27 mouse cellular contexts compared by ENCODE assay signal in the genomic region with DNA sequence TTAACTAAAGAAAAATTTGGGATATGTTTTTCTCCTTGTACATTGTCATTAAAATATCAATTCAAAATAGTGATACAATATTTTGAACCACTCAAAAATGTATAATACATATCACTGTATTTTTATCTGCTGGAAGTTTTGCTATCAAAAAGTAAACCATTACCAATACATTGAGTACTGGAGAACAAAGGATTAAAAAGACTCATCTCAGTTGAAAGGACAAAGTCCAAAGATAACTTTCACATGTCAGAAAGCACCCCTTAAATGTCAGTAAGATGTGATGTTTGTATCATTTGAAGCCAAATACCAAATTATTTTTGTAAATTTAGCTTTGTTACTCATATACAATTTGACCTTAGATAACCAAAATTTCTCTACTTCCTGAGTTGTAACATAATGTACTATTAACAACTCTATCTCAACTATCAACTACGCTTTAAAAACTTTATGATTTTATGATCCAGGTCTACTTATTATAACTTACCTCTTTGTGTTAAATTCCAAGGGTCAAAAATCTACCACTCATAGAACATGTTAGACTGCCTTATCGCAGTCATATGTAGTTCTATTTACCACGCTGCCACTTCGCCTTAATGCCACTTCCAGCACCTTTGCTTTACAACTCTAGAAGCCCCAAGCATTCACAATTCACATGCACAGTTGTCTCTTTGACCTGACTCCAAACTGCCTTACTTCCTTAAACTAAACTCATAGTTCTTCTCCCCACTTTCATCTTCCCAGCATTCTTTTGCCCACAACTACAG. TPM values are rescaled to one million over a fixed set of nuclear protein-coding genes. Genes with fewer than 3 reads are reported as not detected.
DNase-seq lines count a peak whose midpoint lies in the region; ATAC-seq and TF ChIP-seq lines count a peak whose summit lies in the region.
"Had no signal": no experiment of that assay in that cellular context is flagged by ENCODE, and none has a peak within 500 bp of the region (broad histone marks: within the 10 kb centered on the region; RNA-seq: fewer than 3 reads in every experiment).

No protein-coding gene starts in this region.

- no peak overlapping the region for H3K4me3 ChIP-seq in intestine, embryonic 15.5 days (replicated peaks)
- no peak overlapping the region for H3K4me3 ChIP-seq in intestine, embryonic 16.5 days (ENCODE audit: low read length)
- no peak overlapping the region for H3K4me3 ChIP-seq in intestine, postnatal 0 days (ENCODE audit: low read depth, low read length)
- no peak overlapping the region for H3K4me3 ChIP-seq in small intestine, adult 2 months (ENCODE audit: low read depth, low read length)

- no peaks in the 10 kb centered on the region for H3K9me3 ChIP-seq in intestine, embryonic 15.5 days
- H3K9me3 ChIP-seq in intestine, embryonic 16.5 days (ENCODE audit: control insufficient read depth, low read length): no peaks in the 10 kb centered on the region
- no peaks in the 10 kb centered on the region for H3K9me3 ChIP-seq in intestine, postnatal 0 days (ENCODE audit: control insufficient read depth)
- H3K9me3 ChIP-seq: G1E had no signal

- H3K9ac ChIP-seq in intestine, embryonic 15.5 days: no peak overlapping the region
- no peak overlapping the region for H3K9ac ChIP-seq in intestine, embryonic 16.5 days (ENCODE audit: low read depth, low read length)
- H3K9ac ChIP-seq in intestine, postnatal 0 days (ENCODE audit: low read depth, low read length): no peak overlapping the region

- 67% methylated on average over 4 of the region's 4 CpGs for WGBS in intestine, embryonic 15.5 days
- 64% methylated on average over 4 of the region's 4 CpGs for WGBS in intestine, embryonic 16.5 days
- 43% methylated on average over 4 of the region's 4 CpGs for WGBS in intestine, postnatal 0 days
- 33% methylated on average over 4 of the region's 4 CpGs for WGBS in small intestine, adult 2 months

- ATAC-seq in intestine, embryonic 15.5 days: peak; percentile 94
- ATAC-seq in intestine, embryonic 16.5 days: peak; percentile 98
- peak; percentile 97 for ATAC-seq in intestine, postnatal 0 days
- no peak for ATAC-seq in monocyte, adult 5-6 weeks (replicated peaks; ENCODE audit: insufficient number of reproducible peaks, low FRiP score, low TSS enrichment, poor library complexity, severe bottlenecking)
- ATAC-seq: activated CD4-positive, CD25-positive, alpha-beta regulatory T cell, adult 4 months; CD4-positive, CD25-positive, alpha-beta regulatory T cell, adult 4 months; Patski had no signal

- H3K4me2 ChIP-seq in intestine, embryonic 15.5 days (replicated peaks): no peak overlapping the region
- H3K4me2 ChIP-seq in intestine, embryonic 16.5 days (ENCODE audit: low read depth, low read length): no peak overlapping the region
- H3K4me2 ChIP-seq in intestine, postnatal 0 days (replicated peaks; ENCODE audit: low read depth): no peak overlapping the region

- TF ChIP-seq CTCF in intestine, postnatal 0 days (IDR thresholded peaks at IDR 0.05; ENCODE audit: low read depth): no peak
- TF ChIP-seq CTCF in small intestine, adult 2 months (IDR thresholded peaks at IDR 0.05; ENCODE audit: extremely low read depth, insufficient read length, insufficient replicate concordance, low read depth, low read length): no peak

- no peaks in the 10 kb centered on the region for H3K36me3 ChIP-seq in intestine, embryonic 15.5 days
- no peaks in the 10 kb centered on the region for H3K36me3 ChIP-seq in intestine, embryonic 16.5 days (ENCODE audit: control insufficient read depth, insufficient read depth, low read length)
- H3K36me3 ChIP-seq in intestine, postnatal 0 days (ENCODE audit: control insufficient read depth, insufficient read depth): no peaks in the 10 kb centered on the region
- H3K36me3 ChIP-seq in small intestine, adult 2 months (ENCODE audit: control insufficient read depth, insufficient read depth, low read length): no peaks in the 10 kb centered on the region
- H3K36me3 ChIP-seq: G1E had no signal

- no peaks in the 10 kb centered on the region for H3K4me1 ChIP-seq in intestine, embryonic 15.5 days (replicated peaks)
- no peaks in the 10 kb centered on the region for H3K4me1 ChIP-seq in intestine, embryonic 16.5 days (ENCODE audit: control insufficient read depth, insufficient read depth, low read length)
- H3K4me1 ChIP-seq in intestine, postnatal 0 days (replicated peaks; ENCODE audit: control insufficient read depth, insufficient read depth, low read length): no peaks in the 10 kb centered on the region
- H3K4me1 ChIP-seq in small intestine, adult 2 months (ENCODE audit: control insufficient read depth, insufficient read depth, insufficient read length, low read length): no peaks in the 10 kb centered on the region

- H3K27me3 ChIP-seq in intestine, embryonic 15.5 days (replicated peaks): no peaks in the 10 kb centered on the region
- no peaks in the 10 kb centered on the region for H3K27me3 ChIP-seq in intestine, embryonic 16.5 days (replicated peaks; ENCODE audit: control insufficient read depth, insufficient read depth, low read length)
- no peaks in the 10 kb centered on the region for H3K27me3 ChIP-seq in intestine, postnatal 0 days (replicated peaks; ENCODE audit: control insufficient read depth, insufficient read depth, low read length)
- H3K27me3 ChIP-seq in small intestine, adult 2 months (ENCODE audit: control insufficient read depth, insufficient read depth, low read length): no peaks in the 10 kb centered on the region
- H3K27me3 ChIP-seq: CH12.LX, Patski had no signal

- H3K27ac ChIP-seq in intestine, embryonic 15.5 days: no peak overlapping the region
- H3K27ac ChIP-seq in intestine, embryonic 16.5 days (ENCODE audit: low read length): no peak overlapping the region; the same call in 1 of the 2 replicates
- H3K27ac ChIP-seq in intestine, postnatal 0 days (ENCODE audit: low read depth, low read length): no peak overlapping the region
- H3K27ac ChIP-seq in small intestine, adult 2 months (ENCODE audit: insufficient read depth, low read depth, low read length): peak overlapping the region; percentile 96

- no peak for TF ChIP-seq POLR2A in small intestine, adult 2 months (IDR thresholded peaks at IDR 0.05; ENCODE audit: low read depth, low read length)

- DNase-seq in left cerebral cortex, adult 8-10 months (ENCODE audit: low spot score in 2 of 2): no peak
- no peak for DNase-seq in thymus, postnatal 0 days (ENCODE audit: low spot score)
- no peak for DNase-seq in MN1 (ENCODE audit: low spot score)
- DNase-seq: adrenal gland, adult 2 months; adrenal gland, adult 8-10 months; adrenal gland, postnatal 10 days; adrenal gland, postnatal 14 days; adrenal gland, postnatal 25 days; adrenal gland, postnatal 36 days; B cell, adult 2 months; cerebellum, adult 11 months; cerebellum, adult 11-12 months; cerebellum, adult 18-20 months had no signal

RNA-seq across cellular contexts. Expression of gene Sis, which starts 35.5 kb away (rescaled TPM):
- 0.73 TPM in 2 replicates for polyA plus RNA-seq in intestine, embryonic 15.5 days (2015; fragmentation: Nextera tagmentation; extraction: Ambion mirVana)
- polyA plus RNA-seq in intestine, embryonic 16.5 days (2015; fragmentation: Nextera tagmentation; extraction: Ambion mirVana): 0.71 and 1.1 TPM in 2 replicates
- polyA plus RNA-seq in intestine, postnatal 0 days (2015; fragmentation: Nextera tagmentation; extraction: Ambion mirVana): 2.8 and 3.1 TPM in 2 replicates
- 13.7 and 69.5 TPM in 2 replicates for polyA plus RNA-seq in small intestine, adult 2 months (2012; rRNA removed)
- not detected in 3 replicates for total RNA-seq in monocyte, adult 5-6 weeks (2017)
- total RNA-seq in left cerebral cortex, adult 8-10 months (2022): under 1 TPM in 2 of 4 experiments, not detected in 2; 0.06 to 0.07 TPM
- polyA plus RNA-seq in thymus, postnatal 0 days (2015; fragmentation: Nextera tagmentation; extraction: Ambion mirVana): 0.14 and 0.15 TPM in 2 replicates
- total RNA-seq: adrenal gland, adult 18-20 months; adrenal gland, adult 2 months; adrenal gland, adult 8-10 months; adrenal gland, postnatal 10 days; adrenal gland, postnatal 14 days; adrenal gland, postnatal 25 days; adrenal gland, postnatal 36 days; ES-E14; MEL had no signal
- polyA plus RNA-seq: activated CD4-positive, CD25-positive, alpha-beta regulatory T cell, adult 4 months; adrenal gland, adult 2 months; C2C12; Patski had no signal

RNA-seq across cellular contexts. Expression of gene Slitrk3, which starts 54.5 kb away (rescaled TPM):
- 0.68 and 0.87 TPM in 2 replicates for polyA plus RNA-seq in intestine, embryonic 15.5 days (2015; fragmentation: Nextera tagmentation; extraction: Ambion mirVana)
- polyA plus RNA-seq in intestine, embryonic 16.5 days (2015; fragmentation: Nextera tagmentation; extraction: Ambion mirVana): 0.62 and 0.68 TPM in 2 replicates
- polyA plus RNA-seq in intestine, postnatal 0 days (2015; fragmentation: Nextera tagmentation; extraction: Ambion mirVana): 0.78 and 1.1 TPM in 2 replicates
- 0.15 and 0.43 TPM in 2 replicates for polyA plus RNA-seq in small intestine, adult 2 months (2012; rRNA removed)
- not detected in 3 replicates for total RNA-seq in monocyte, adult 5-6 weeks (2017)
- 10 to 100 TPM; 56.2 to 68.8 (median 61.0) TPM for total RNA-seq in left cerebral cortex, adult 8-10 months (2022)
- polyA plus RNA-seq in thymus, postnatal 0 days (2015; fragmentation: Nextera tagmentation; extraction: Ambion mirVana): not detected in 2 replicates
- total RNA-seq: adrenal gland, adult 18-20 months; adrenal gland, adult 2 months; adrenal gland, postnatal 14 days; adrenal gland, postnatal 25 days; adrenal gland, postnatal 36 days; CH12.LX; MEL had no signal
- polyA plus RNA-seq: activated CD4-positive, CD25-positive, alpha-beta regulatory T cell, adult 4 months; adrenal gland, adult 2 months; C2C12; CD4-positive, CD25-positive, alpha-beta regulatory T cell, adult 4 months; G1E; Patski had no signal
